ENCODE assay signal across 8 mouse cellular contexts in the genomic region with DNA sequence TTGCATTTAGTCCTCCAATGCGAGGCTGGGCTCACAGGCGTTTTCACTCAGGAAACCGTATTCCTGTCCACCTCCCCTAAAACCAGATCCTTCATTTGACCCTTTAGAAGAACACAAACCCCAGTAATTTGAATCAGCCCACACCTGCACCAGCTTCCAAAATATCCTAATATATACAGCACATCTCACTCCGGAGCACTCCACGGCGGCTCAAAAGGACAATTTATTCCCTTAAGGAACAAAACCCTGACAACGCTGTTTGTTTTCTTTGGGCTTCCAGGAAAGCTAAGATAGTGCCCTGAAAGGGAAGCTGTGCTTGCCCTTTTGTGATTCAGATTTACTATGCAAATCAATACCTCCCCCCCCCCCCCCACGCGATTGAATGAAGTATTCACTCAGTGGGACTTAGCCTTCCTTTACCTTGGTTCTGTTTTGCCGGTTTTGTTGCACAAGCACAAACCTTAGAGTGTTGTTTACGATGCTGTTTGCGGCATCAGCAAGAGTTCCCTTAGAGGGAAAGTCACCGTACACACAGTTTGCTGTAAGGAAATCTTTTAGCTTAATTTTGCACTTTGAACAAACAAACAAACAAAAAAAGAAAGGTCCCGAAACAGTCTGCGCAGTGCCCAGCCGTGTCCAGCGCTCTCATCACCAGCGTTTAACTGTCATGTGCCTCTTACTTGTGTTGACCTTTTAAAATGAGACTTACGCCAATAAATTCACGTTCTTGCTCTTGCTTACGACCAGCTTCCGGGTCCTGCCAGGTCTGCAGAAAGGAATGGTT.
DNase-seq lines count a peak whose midpoint lies in the region; ATAC-seq and TF ChIP-seq lines count a peak whose summit lies in the region.

No protein-coding gene starts in this region.

- peak overlapping the region; percentile 55 for H3K4me3 ChIP-seq in heart, embryonic 15.5 days
- peak overlapping the region; percentile 54 for H3K4me3 ChIP-seq in embryonic facial prominence, embryonic 12.5 days
- peak overlapping the region; percentile 37 for H3K4me3 ChIP-seq in kidney, postnatal 0 days (replicated peaks; ENCODE audit: low read depth, low read length)
- H3K4me3 ChIP-seq in neural tube, embryonic 12.5 days, result peak overlapping the region; percentile 49

- H3K27me3 ChIP-seq in heart, embryonic 15.5 days, result peaks cover 89% of the 10 kb centered on the region
- peaks cover 18% of the 10 kb centered on the region; the same call in 1 of the 2 replicates for H3K27me3 ChIP-seq in embryonic facial prominence, embryonic 12.5 days
- peaks cover 46% of the 10 kb centered on the region for H3K27me3 ChIP-seq in kidney, postnatal 0 days (ENCODE audit: insufficient read depth, low read length)
- H3K27me3 ChIP-seq in neural tube, embryonic 12.5 days (replicated peaks), result peaks cover 54% of the 10 kb centered on the region

- TF ChIP-seq CTCF in kidney, postnatal 0 days (IDR thresholded peaks at IDR 0.05; ENCODE audit: low read depth), result no peak

- no peak for DNase-seq in heart, postnatal 25 days (ENCODE audit: low spot score)
- DNase-seq in kidney, postnatal 0 days (ENCODE audit: low spot score), result peak; percentile 77
- DNase-seq in layer of hippocampus, adult 9-11 months, result no peak
- DNase-seq in spleen, postnatal 10 days (ENCODE audit: low spot score in 2 of 2), result no peak
- DNase-seq in cerebellum, postnatal 25 days, result no peak

- no peaks in the 10 kb centered on the region for H3K9me3 ChIP-seq in heart, embryonic 15.5 days (replicated peaks)
- no peaks in the 10 kb centered on the region for H3K9me3 ChIP-seq in embryonic facial prominence, embryonic 12.5 days
- no peaks in the 10 kb centered on the region for H3K9me3 ChIP-seq in kidney, postnatal 0 days (replicated peaks; ENCODE audit: low read length)
- H3K9me3 ChIP-seq in neural tube, embryonic 12.5 days, result no peaks in the 10 kb centered on the region

- H3K36me3 ChIP-seq in heart, embryonic 15.5 days, result no peaks in the 10 kb centered on the region
- no peaks in the 10 kb centered on the region for H3K36me3 ChIP-seq in embryonic facial prominence, embryonic 12.5 days
- H3K36me3 ChIP-seq in kidney, postnatal 0 days (ENCODE audit: insufficient read depth, low read length), result no peaks in the 10 kb centered on the region
- H3K36me3 ChIP-seq in neural tube, embryonic 12.5 days, result no peaks in the 10 kb centered on the region

- H3K4me2 ChIP-seq in heart, embryonic 15.5 days, result peak overlapping the region; percentile 95
- H3K4me2 ChIP-seq in embryonic facial prominence, embryonic 12.5 days (replicated peaks), result peak overlapping the region; percentile 94
- peak overlapping the region; percentile 78 for H3K4me2 ChIP-seq in kidney, postnatal 0 days (ENCODE audit: low read length)
- H3K4me2 ChIP-seq in neural tube, embryonic 12.5 days (replicated peaks), result peak overlapping the region; percentile 99

- peak overlapping the region; percentile 14; the same call in 1 of the 2 replicates for H3K9ac ChIP-seq in heart, embryonic 15.5 days
- H3K9ac ChIP-seq in embryonic facial prominence, embryonic 12.5 days, result peak overlapping the region; percentile 90
- H3K9ac ChIP-seq in kidney, postnatal 0 days (ENCODE audit: low read depth, low read length), result no peak overlapping the region
- H3K9ac ChIP-seq in neural tube, embryonic 12.5 days, result peak overlapping the region; percentile 57

- intact Hi-C loops in heart, postnatal 25 days (cut with DNase I), result loop anchor here (5.0 kb wide), 1 partner anchor 107 kb away; no protein-coding TSS in a partner anchor

- no peak overlapping the region for H3K27ac ChIP-seq in heart, embryonic 15.5 days
- H3K27ac ChIP-seq in embryonic facial prominence, embryonic 12.5 days, result peak overlapping the region; percentile 92
- peak overlapping the region; percentile 60; the same call in 1 of the 2 replicates for H3K27ac ChIP-seq in kidney, postnatal 0 days
- H3K27ac ChIP-seq in neural tube, embryonic 12.5 days, result no peak overlapping the region

- peaks cover 22% of the 10 kb centered on the region for H3K4me1 ChIP-seq in heart, embryonic 15.5 days (replicated peaks)
- H3K4me1 ChIP-seq in embryonic facial prominence, embryonic 12.5 days, result peaks cover 38% of the 10 kb centered on the region
- H3K4me1 ChIP-seq in kidney, postnatal 0 days (replicated peaks; ENCODE audit: insufficient read depth, low read length), result peaks cover 10% of the 10 kb centered on the region; the same call in 1 of the 2 replicates
- H3K4me1 ChIP-seq in neural tube, embryonic 12.5 days, result peaks cover 22% of the 10 kb centered on the region

- 3% methylated on average over 22 of the region's 22 CpGs for WGBS in heart, embryonic 15.5 days
- WGBS in embryonic facial prominence, embryonic 12.5 days, result 2% methylated on average over 22 of the region's 22 CpGs
- WGBS in kidney, postnatal 0 days, result 3% methylated on average over 22 of the region's 22 CpGs
- WGBS in neural tube, embryonic 12.5 days, result under 1% methylated on average over 22 of the region's 22 CpGs

- ATAC-seq in heart, embryonic 15.5 days (replicated peaks; ENCODE audit: insufficient number of reproducible peaks, insufficient read depth, low FRiP score, low read depth), result no peak
- ATAC-seq in embryonic facial prominence, embryonic 12.5 days (ENCODE audit: insufficient number of reproducible peaks, insufficient read depth, low FRiP score, low TSS enrichment), result no peak
- no peak for ATAC-seq in kidney, postnatal 0 days (replicated peaks; ENCODE audit: low FRiP score, low read depth)
- ATAC-seq in neural tube, embryonic 12.5 days (ENCODE audit: low FRiP score, low read depth), result no peak

Comparison
In these comparisons a context has a peak if more than half of its experiments do, and no peak if none do; other contexts are left out.
1. H3K27ac ChIP-seq: peak in embryonic facial prominence, embryonic 12.5 days (single experiment) and kidney, postnatal 0 days (single experiment); none in heart, embryonic 15.5 days (single experiment) and neural tube, embryonic 12.5 days (single experiment).
2. Peak in every context shown above with its lines, with median percentiles within 50 percentile points of each other: H3K4me2 ChIP-seq and H3K4me3 ChIP-seq.